Mouse (Mus musculus): ENCODE measurements around the gene Ifitm10. TPM values are rescaled to one million over a fixed set of nuclear protein-coding genes. Genes with fewer than 3 reads are reported as not detected.

The Ifitm10 gene
- total RNA-seq, 1 experiment = 0.71 TPM

DNA sequence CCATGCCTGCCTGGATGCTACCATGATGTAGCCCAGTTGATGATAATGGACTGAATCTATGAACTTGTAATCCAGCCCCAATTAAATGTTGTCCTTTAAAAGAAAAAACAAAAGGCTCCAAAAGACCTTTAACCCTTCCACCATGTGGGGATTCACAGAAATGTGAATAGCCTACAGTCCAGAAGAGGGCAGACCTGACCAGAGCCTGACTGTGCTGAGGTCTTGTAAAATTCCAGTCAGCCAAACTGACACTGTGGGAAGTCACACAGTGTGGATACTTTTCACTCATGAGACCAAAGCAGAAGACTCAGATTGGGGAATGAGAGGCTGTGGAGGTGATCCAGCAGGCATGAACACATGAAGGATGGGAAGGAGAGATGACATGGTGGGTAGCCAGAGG is 12.8 kb downstream of the Ifitm10 start:
- Histone ChIP-seq H3K9ac (ENCODE audit: insufficient read depth, low read depth, low read length, poor library complexity, severe bottlenecking) (no peak overlapping the region), H3K4me3 (ENCODE audit: insufficient read depth in 1 of 2, low read depth in 1 of 2, low read length in 2 of 2, poor library complexity in 1 of 2, severe bottlenecking in 1 of 2) (no peak overlapping the region), H3K4me1 (ENCODE audit: control insufficient read depth in 2 of 2, insufficient read depth in 2 of 2, low read length in 2 of 2, poor library complexity in 1 of 2) (no peaks in the 10 kb centered on the region), H3K9me3 (ENCODE audit: control insufficient read depth, insufficient read depth, low read depth, low read length) (no peaks in the 10 kb centered on the region), H3K27ac (ENCODE audit: insufficient read depth, low read depth, low read length, poor library complexity, severe bottlenecking) (no peak overlapping the region), H3K36me3 (ENCODE audit: control insufficient read depth, insufficient read depth, low read length, poor library complexity, severe bottlenecking) (no peaks in the 10 kb centered on the region)
- TF ChIP-seq ZC3H11A (IDR thresholded peaks at IDR 0.05; ENCODE audit: borderline replicate concordance, low read depth, low read length) (no peak), ZNF384 (IDR thresholded peaks at IDR 0.05; ENCODE audit: low read depth, low read length) (no peak)
- in situ Hi-C loops (cut with MboI; ENCODE audit: low sequenced_read_pairs in 2 of 2, unreplicated experiment in 2 of 2) = no loop called here
- no peak for DNase-seq (ENCODE audit: low read depth, low spot score)

DNA sequence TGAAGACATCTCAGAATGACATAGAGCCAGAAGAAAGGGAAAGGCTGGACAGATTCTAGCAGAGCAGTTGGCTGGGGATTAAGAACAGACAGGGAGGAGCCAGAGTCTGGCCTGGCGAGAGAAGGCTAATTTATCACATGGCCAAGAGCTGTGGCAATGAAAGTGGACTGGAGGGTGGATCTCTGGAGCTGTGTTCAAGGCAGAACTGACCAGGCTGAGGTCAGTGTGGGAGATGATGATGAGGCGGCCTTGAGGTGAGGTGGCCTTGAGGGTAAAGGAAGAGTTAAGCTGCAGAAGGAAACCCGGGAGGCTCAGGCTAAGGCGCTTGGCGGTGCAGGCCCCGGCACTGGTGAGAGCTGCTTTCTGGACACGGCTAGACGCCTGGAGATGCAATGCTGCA is 14.4 kb downstream of the Ifitm10 start:
- Histone ChIP-seq H3K4me3 (ENCODE audit: insufficient read depth in 1 of 2, low read depth in 1 of 2, low read length in 2 of 2, poor library complexity in 1 of 2, severe bottlenecking in 1 of 2) (no peak overlapping the region), H3K4me1 (ENCODE audit: control insufficient read depth in 2 of 2, insufficient read depth in 2 of 2, low read length in 2 of 2, poor library complexity in 1 of 2) (no peaks in the 10 kb centered on the region), H3K27ac (ENCODE audit: insufficient read depth, low read depth, low read length, poor library complexity, severe bottlenecking) (no peak overlapping the region), H3K9ac (ENCODE audit: insufficient read depth, low read depth, low read length, poor library complexity, severe bottlenecking) (no peak overlapping the region), H3K36me3 (ENCODE audit: control insufficient read depth, insufficient read depth, low read length, poor library complexity, severe bottlenecking) (no peaks in the 10 kb centered on the region), H3K9me3 (ENCODE audit: control insufficient read depth, insufficient read depth, low read depth, low read length) (no peaks in the 10 kb centered on the region)
- in situ Hi-C loops (cut with MboI; ENCODE audit: low sequenced_read_pairs in 2 of 2, unreplicated experiment in 2 of 2) = no loop called here
- TF ChIP-seq ZC3H11A (IDR thresholded peaks at IDR 0.05; ENCODE audit: borderline replicate concordance, low read depth, low read length) = no peak
- no peak for TF ChIP-seq ZNF384 (IDR thresholded peaks at IDR 0.05; ENCODE audit: low read depth, low read length)
- TF ChIP-seq MAFK (IDR thresholded peaks at IDR 0.05; ENCODE audit: insufficient read depth, low read depth, low read length) = no peak
- no peak for TF ChIP-seq CHD2 (IDR thresholded peaks at IDR 0.05; ENCODE audit: low read depth, low read length)
- TF ChIP-seq HCFC1 (IDR thresholded peaks at IDR 0.05; ENCODE audit: borderline replicate concordance, insufficient read depth, low read length) = no peak
- DNase-seq (ENCODE audit: low read depth, low spot score) = no peak

DNA sequence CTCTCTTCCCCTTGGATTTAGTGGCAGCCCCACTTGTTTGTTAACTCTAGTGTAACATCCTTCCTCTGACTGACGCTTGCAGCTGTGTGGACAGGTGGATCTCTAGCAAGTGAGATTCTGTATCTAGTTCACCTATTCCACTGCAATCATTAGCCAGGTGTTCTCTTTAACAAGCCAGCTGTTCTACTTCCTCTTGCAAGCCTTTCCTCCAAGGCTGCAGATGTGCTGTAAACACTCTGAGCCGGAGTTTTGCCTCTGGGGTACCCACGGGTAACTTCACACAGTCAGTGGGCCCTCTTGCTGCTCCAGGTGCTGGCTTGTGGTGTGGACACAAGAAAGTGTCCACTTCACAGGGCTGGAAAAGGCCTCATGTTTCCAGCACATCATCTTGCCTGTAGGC is 16.0 kb downstream of the Ifitm10 start:
- no peak for TF ChIP-seq MAFK (IDR thresholded peaks at IDR 0.05; ENCODE audit: insufficient read depth, low read depth, low read length)
- TF ChIP-seq HCFC1 (IDR thresholded peaks at IDR 0.05; ENCODE audit: borderline replicate concordance, insufficient read depth, low read length) = no peak
- TF ChIP-seq ZNF384 (IDR thresholded peaks at IDR 0.05; ENCODE audit: low read depth, low read length) = no peak
- no peak for TF ChIP-seq CHD2 (IDR thresholded peaks at IDR 0.05; ENCODE audit: low read depth, low read length)
- no peak for TF ChIP-seq ZC3H11A (IDR thresholded peaks at IDR 0.05; ENCODE audit: borderline replicate concordance, low read depth, low read length)
- no peak overlapping the region for H3K9ac ChIP-seq (ENCODE audit: insufficient read depth, low read depth, low read length, poor library complexity, severe bottlenecking)
- H3K36me3 ChIP-seq (ENCODE audit: control insufficient read depth, insufficient read depth, low read length, poor library complexity, severe bottlenecking) = no peaks in the 10 kb centered on the region
- no peaks in the 10 kb centered on the region for H3K9me3 ChIP-seq (ENCODE audit: control insufficient read depth, insufficient read depth, low read depth, low read length)
- in situ Hi-C loops (cut with MboI; ENCODE audit: low sequenced_read_pairs in 2 of 2, unreplicated experiment in 2 of 2) = no loop called here
- no peak overlapping the region for H3K27ac ChIP-seq (ENCODE audit: insufficient read depth, low read depth, low read length, poor library complexity, severe bottlenecking)
- H3K4me1 ChIP-seq (ENCODE audit: control insufficient read depth in 2 of 2, insufficient read depth in 2 of 2, low read length in 2 of 2, poor library complexity in 1 of 2) = no peaks in the 10 kb centered on the region
- no peak overlapping the region for H3K4me3 ChIP-seq (ENCODE audit: insufficient read depth in 1 of 2, low read depth in 1 of 2, low read length in 2 of 2, poor library complexity in 1 of 2, severe bottlenecking in 1 of 2)
- DNase-seq (ENCODE audit: low read depth, low spot score) = no peak

DNA sequence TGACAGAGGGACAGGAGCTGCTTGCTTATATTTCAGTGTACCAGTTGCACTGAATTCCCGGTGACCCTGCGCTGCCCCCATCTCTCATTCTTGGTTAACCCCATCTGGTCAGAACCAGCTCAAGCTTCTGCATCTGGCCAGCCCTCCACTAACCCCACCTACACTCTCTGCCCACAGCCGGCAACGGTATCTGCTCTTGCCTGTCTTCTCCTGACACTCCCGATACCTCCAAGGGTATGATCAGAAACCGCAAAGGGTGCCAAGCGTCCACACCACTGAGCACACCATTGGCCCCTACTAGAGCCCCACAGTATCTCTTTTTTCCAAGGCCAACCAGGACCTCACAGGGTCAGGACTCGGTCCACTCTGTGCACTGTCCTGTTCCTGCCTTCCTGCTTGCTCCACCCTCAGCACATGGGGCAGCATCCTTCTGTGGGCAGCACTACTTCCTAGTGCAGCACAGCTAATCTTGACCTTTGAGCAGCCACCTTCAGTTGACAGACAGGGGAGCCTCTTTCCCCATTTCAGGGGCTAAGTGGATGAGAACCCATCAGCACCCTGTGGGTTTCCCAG is 18.8 kb downstream of the Ifitm10 start:
- DNase-seq (ENCODE audit: low read depth, low spot score) = no peak
- in situ Hi-C loops (cut with MboI; ENCODE audit: low sequenced_read_pairs in 2 of 2, unreplicated experiment in 2 of 2) = no loop called here
- Histone ChIP-seq H3K9me3 (ENCODE audit: control insufficient read depth, insufficient read depth, low read depth, low read length) (no peaks in the 10 kb centered on the region), H3K36me3 (ENCODE audit: control insufficient read depth, insufficient read depth, low read length, poor library complexity, severe bottlenecking) (no peaks in the 10 kb centered on the region), H3K9ac (ENCODE audit: insufficient read depth, low read depth, low read length, poor library complexity, severe bottlenecking) (no peak overlapping the region), H3K27ac (ENCODE audit: insufficient read depth, low read depth, low read length, poor library complexity, severe bottlenecking) (no peak overlapping the region), H3K4me3 (ENCODE audit: insufficient read depth in 1 of 2, low read depth in 1 of 2, low read length in 2 of 2, poor library complexity in 1 of 2, severe bottlenecking in 1 of 2) (no peak overlapping the region), H3K4me1 (ENCODE audit: control insufficient read depth in 2 of 2, insufficient read depth in 2 of 2, low read length in 2 of 2, poor library complexity in 1 of 2) (no peaks in the 10 kb centered on the region)
- TF ChIP-seq ZC3H11A (IDR thresholded peaks at IDR 0.05; ENCODE audit: borderline replicate concordance, low read depth, low read length) (no peak), CHD2 (IDR thresholded peaks at IDR 0.05; ENCODE audit: low read depth, low read length) (no peak), HCFC1 (IDR thresholded peaks at IDR 0.05; ENCODE audit: borderline replicate concordance, insufficient read depth, low read length) (no peak), ZNF384 (IDR thresholded peaks at IDR 0.05; ENCODE audit: low read depth, low read length) (no peak), MAFK (IDR thresholded peaks at IDR 0.05; ENCODE audit: insufficient read depth, low read depth, low read length) (no peak)

DNA sequence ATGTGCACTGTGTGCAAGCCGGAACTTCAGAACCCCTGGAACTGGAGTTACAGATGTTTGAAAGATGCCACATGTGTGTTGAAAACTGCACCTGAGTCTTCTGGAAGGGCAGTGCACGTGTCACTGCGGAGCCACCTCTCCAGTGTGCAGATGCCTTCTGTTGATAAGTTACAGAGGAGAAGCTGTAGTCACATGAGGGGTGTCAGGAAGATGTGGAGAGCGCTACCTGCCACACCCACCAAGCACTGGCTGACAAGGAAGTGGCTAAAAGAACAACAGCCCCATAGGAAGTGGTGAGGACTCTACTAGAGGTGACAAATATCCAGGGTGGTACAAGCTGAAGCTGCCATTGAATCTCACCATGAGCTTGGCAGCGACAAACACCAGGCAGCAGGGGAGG is 19.7 kb downstream of the Ifitm10 start:
- in situ Hi-C loops (cut with MboI; ENCODE audit: low sequenced_read_pairs in 2 of 2, unreplicated experiment in 2 of 2) = no loop called here
- no peaks in the 10 kb centered on the region for H3K36me3 ChIP-seq (ENCODE audit: control insufficient read depth, insufficient read depth, low read length, poor library complexity, severe bottlenecking)

More for the DNA sequence above, 19.7 kb downstream of the Ifitm10 start:
- H3K9me3 ChIP-seq (ENCODE audit: control insufficient read depth, insufficient read depth, low read depth, low read length) = no peaks in the 10 kb centered on the region
- no peak for DNase-seq (ENCODE audit: low read depth, low spot score)
- H3K4me1 ChIP-seq (ENCODE audit: control insufficient read depth in 2 of 2, insufficient read depth in 2 of 2, low read length in 2 of 2, poor library complexity in 1 of 2) = peaks cover 0 to 5% of the 10 kb centered on the region in 2 experiments; a peak in 1 of 4 replicates
- no peak overlapping the region for H3K9ac ChIP-seq (ENCODE audit: insufficient read depth, low read depth, low read length, poor library complexity, severe bottlenecking)
- H3K4me3 ChIP-seq (ENCODE audit: insufficient read depth in 1 of 2, low read depth in 1 of 2, low read length in 2 of 2, poor library complexity in 1 of 2, severe bottlenecking in 1 of 2) = no peak overlapping the region
- TF ChIP-seq ZNF384 (IDR thresholded peaks at IDR 0.05; ENCODE audit: low read depth, low read length) (no peak), CHD2 (IDR thresholded peaks at IDR 0.05; ENCODE audit: low read depth, low read length) (no peak), HCFC1 (IDR thresholded peaks at IDR 0.05; ENCODE audit: borderline replicate concordance, insufficient read depth, low read length) (no peak)
- H3K27ac ChIP-seq (ENCODE audit: insufficient read depth, low read depth, low read length, poor library complexity, severe bottlenecking) = no peak overlapping the region
